Mouse (Mus musculus): Measurements from ENCODE around the gene Slc9a3. TPM values are rescaled to one million over a fixed set of nuclear protein-coding genes. Genes with fewer than 3 reads are reported as not detected.

Gene Slc9a3
- not detected in 3 replicates for total RNA-seq (2017)

DNA sequence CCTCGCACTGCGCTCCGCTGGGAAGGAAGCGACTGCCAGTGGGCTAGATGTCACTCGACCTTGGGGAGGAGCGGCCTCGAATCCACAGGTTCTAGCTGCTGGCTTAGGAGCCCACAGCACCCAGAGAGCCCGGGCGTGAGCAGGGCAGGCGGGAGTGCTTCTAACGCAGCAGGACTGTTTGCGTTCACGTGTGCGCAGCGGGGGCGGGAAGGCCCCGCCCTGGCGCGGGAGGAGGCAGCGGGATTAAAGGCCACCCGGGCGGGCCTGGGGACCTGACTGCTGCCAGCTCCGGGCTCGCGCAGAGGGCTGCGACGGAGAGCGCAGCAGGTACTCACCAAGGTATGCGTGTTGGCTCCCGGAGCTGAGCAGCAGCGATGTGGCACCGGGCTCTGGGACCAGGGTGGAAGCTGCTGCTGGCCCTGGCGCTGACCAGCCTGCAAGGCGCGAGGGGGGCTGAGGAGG, at the start of gene Slc9a3:
TSS of gene Slc9a3 (plus strand) at position 317 of the 462 bp plus-strand sequence.
- no peak for ATAC-seq (replicated peaks; ENCODE audit: insufficient number of reproducible peaks, low FRiP score, low TSS enrichment, poor library complexity, severe bottlenecking)

DNA sequence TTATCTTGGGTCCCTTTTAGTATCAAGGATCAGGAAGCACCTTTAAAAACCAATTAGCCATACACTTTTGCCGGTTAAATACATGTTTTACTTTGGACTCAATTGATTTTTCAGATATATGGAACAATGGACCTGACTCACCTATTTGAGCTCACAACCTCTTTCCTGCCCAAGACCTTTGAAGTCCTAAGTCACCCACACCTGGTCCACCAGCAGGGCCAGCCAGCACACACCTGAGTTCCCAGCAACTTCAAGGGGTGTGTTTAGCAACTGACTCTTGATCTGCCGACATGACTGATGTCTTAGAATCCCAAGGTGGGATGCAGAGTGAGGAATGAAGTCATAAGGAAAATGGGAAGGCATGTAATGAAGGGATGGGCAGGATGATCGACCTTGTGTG, 49.5 kb upstream of the Slc9a3 start:
- no peak for ATAC-seq (replicated peaks; ENCODE audit: insufficient number of reproducible peaks, low FRiP score, low TSS enrichment, poor library complexity, severe bottlenecking)

DNA sequence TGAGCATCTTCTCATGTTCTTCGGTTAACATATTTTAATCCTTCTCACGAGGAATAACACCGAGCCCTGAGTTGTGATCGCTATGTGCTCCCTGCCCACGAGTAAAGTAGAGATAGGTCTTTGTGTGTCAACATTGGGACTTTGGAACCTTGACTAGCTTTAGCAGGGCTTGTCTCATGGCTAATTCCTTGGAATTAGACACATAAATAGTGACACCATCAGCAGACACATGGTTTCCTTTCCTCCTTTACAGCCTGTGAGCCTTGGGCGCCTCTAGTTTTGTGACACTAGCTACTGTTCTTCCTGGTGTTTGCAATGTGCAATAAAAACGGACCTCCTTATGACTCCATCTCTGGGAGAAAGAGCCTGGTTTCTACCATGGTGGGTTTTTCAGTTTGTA, 47.9 kb upstream of the Slc9a3 start:
- ATAC-seq (replicated peaks; ENCODE audit: insufficient number of reproducible peaks, low FRiP score, low TSS enrichment, poor library complexity, severe bottlenecking), result no peak

DNA sequence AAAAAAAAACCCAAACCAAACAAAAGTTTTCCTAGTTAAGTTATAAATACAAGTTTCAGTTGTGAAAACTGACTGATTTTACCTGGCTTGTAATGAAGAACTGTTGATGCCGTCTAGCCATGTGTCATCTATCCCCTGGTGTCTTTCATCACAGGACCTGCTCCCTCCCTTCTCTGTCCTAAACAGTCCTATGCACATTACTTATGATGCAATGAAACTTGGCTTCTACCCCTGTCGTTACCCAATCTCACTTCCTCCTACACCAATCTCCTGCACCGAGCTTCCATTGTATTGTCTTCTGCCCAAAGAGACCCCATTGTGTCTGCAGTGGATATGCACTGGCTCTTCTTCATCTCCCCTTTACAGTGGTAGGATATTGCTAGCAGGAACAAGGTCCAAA, 31.0 kb upstream of the Slc9a3 start:
- no peak; the same call in 1 of the 2 replicates for ATAC-seq (replicated peaks; ENCODE audit: insufficient number of reproducible peaks, low FRiP score, low TSS enrichment, poor library complexity, severe bottlenecking)

DNA sequence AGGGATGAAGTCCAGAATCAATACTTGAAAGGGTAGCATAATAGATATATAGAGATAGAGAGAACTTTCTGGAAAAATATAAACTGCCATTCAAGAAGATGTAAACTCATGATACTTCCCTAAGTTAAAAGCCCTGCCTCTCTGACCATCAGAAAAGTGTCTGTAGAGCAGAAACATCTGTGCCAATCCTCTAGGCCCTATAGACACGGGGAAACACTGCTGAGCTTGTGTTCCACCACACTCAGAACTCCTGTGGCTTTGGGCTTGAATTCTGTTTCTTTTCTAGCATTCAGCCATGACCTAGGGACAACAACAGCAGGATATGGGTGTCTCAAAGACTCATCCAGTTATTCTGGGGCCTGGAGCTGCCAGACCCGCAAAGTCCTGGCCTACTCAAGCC, 25.3 kb upstream of the Slc9a3 start:
- ATAC-seq (replicated peaks; ENCODE audit: insufficient number of reproducible peaks, low FRiP score, low TSS enrichment, poor library complexity, severe bottlenecking), result no peak

DNA sequence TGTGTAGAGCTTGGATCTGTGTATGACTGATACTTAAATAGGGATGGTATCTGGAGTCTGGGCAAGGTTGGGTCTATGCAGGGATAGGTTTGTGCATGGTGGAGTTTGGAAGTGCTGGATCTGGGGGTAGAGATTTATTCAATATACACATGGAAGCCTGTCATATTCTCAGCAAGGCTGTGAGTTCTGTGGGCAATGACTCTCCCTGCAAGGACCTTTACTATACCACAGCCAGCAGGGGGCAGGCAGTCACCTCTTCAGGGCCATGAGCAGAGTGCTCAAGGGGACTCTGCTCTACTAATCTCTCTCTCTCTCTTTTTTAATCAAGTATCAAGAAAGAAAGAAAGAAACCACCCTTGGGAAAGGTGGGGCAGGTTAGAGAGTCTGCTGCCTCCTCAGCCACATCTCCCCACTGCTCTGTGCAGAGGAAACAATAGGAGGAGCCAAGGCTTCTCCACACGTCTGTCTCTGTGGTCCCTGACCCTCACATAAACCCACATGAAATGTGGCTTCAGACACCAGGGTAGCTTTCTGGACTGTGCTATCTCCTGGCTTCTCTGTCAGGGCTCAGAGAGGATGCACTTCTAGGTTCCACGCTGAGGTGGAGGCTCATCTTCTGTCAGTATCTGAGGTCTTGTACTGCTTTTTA, 24.4 kb upstream of the Slc9a3 start:
- ATAC-seq (replicated peaks; ENCODE audit: insufficient number of reproducible peaks, low FRiP score, low TSS enrichment, poor library complexity, severe bottlenecking), result no peak

DNA sequence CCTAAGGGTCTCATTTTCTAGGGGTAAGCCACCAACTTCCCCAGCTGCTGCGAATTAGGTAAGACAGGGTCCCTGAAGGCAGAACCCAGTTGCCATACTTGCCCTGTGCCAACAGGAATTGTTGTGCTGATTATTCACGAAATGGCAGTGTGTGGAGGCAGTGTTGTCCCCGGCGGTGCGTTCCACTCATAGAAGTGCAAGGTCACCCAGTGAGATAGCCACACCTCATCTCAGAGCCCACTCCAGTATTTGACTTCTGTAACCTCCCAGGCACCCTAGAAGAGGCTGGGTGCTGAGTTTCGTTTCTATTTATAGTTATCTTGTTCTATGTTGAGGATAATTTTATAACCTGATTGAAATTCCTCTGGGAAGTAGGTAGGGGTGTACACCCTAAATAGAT, 22.3 kb upstream of the Slc9a3 start:
- ATAC-seq (replicated peaks; ENCODE audit: insufficient number of reproducible peaks, low FRiP score, low TSS enrichment, poor library complexity, severe bottlenecking), result no peak

DNA sequence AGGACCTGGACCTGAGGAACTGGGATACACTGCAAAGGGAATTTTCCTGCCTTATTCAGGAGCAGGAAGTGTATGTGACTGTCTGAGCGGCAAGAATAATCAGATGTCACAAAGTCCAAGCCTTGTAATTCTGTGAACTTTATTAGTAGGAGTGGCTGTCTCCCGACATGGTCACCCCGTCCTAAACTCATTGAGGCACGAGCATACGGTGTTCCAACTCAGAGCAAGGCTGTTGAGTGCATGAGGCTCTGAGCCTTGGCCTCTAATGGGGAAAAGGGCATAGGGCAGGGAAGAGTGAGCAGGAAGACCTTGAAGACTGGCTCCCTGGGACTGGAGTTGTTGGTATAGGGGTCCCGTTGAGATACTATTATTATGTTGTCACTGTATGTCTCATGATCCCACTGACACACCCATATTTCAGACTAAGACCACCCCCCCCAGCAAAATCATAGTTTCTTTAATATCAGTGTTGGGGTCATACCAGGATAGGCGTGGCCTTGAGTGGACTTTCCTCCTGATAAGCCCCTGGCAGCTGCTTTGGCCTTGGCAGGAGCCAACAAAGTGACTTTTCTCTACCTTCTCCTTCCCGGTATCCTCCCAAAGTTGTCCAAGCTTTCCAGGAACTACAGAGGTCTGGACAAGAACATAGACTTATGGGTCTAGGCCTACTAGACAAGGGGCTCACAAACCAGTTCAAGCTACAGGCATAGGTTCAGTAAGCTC, 19.0 kb upstream of the Slc9a3 start:
- no peak for ATAC-seq (replicated peaks; ENCODE audit: insufficient number of reproducible peaks, low FRiP score, low TSS enrichment, poor library complexity, severe bottlenecking)

DNA sequence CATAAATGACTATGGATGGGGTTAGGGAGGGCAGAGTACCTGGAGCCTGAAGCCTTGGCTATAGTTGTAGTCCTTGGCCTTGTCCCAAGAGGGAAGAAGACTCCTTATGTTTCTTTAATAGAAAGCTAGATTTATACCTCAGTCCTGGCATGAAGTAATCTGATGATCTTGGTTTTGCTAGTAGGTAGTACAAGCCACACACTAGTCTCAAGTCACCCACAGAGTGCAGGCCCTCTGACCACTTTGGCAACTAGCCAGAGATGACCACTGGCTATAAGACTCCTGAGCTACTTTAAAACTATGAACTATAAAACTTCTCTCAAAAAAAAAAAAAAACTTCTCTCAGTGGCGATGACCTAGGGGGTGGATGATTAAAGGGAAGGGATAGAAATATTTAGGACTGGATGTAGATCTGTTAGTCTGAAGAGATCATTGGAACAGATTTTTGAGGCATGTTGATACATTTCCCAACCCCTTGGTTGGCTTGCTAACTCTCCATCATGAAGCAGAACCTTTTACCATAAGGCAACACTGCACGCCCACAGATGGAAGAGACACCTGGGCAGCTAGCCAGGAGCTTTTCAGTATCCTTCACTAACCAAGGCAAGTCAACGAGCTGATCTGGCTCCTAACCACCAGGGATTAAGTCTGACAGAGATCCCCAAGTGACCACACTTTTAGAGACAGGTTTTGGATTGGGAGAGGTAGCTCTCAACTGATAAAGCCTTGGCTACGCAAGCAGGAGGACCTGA, 18.2 kb upstream of the Slc9a3 start:
- ATAC-seq (replicated peaks; ENCODE audit: insufficient number of reproducible peaks, low FRiP score, low TSS enrichment, poor library complexity, severe bottlenecking), result no peak

DNA sequence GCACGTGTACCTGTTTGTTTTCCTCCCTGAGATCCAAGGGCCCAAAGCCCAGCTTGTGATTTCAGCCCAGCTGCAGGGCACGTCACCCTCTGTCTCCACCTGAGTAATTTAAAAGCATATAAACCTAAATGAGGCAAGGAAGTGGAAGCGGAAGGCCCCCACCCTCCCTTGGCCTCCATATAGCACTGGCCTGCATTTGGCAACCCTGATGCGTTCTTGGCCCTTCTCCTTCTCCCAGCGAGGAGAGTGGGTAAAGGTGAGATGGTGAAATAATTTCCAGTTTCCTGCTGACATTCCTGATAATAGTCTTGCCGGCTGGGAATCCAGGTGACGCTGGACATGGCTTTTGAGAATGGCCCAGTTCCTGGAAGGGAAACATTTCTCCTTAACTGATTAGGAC, 16.8 kb upstream of the Slc9a3 start:
- ATAC-seq (replicated peaks; ENCODE audit: insufficient number of reproducible peaks, low FRiP score, low TSS enrichment, poor library complexity, severe bottlenecking), result no peak

DNA sequence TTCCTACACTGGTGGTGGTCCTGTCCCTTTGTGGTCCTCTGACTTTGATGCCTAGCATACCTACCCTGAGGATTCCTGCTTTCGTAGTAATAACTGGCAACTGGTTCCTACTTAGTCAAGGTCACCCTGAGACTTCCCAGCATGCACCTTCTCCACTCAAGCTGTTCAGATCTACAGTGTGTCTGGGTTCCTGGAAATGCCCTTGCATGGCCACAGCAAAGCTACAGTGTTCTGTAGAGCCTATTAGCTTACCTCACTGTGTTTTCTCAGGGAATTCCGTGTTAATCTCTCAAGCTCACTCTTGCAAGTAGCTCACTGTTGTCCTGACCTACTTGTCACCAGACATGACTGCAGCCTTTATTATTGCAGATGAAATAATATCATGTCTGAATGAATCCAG, 13.8 kb upstream of the Slc9a3 start:
- no peak for ATAC-seq (replicated peaks; ENCODE audit: insufficient number of reproducible peaks, low FRiP score, low TSS enrichment, poor library complexity, severe bottlenecking)

DNA sequence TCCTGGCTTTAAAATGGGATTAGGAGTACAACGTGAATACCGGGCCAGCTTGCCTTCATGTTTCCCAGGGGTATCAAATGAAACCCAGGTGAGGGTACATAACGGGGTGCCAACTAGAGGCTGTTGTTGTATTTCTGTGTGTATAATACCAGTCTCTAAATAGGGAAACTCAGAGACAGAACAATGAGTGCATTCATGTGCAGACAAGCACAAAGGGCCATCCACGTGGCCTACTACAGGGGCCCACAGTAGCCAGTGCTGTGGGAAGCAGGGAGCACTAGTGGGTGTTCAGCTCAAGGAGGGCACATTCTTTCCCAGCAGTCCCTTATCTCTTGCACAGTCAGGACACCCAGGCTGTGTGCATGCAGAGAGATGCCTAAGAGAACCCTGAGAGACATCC, 8.7 kb upstream of the Slc9a3 start:
- ATAC-seq (replicated peaks; ENCODE audit: insufficient number of reproducible peaks, low FRiP score, low TSS enrichment, poor library complexity, severe bottlenecking), result no peak

DNA sequence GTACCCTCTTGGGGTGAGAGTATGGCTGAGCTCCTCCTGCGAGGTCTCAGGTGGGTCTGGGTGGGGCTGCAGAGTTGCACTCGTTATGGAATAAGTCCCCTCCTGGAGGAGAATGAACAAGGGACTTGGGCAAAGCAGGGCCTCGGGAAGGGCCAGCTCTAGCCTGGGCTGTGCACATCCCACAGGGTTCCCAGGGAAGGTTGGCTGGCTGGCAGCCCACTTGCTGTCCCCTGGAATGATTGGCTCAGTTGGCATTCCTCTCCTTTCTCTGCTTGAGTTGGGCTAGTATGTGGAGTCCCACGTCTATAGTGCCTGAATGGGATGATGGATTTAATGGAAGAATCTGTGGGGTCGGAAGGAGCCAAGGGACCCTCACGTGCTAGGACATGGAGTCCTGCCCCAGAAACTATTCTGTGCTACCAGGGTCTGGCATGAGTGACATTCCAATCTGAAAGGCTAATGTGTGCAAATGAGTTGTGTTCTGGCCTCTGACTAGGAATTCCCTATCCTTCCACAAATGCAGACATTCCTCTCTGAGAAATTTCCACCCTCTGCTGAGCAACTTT, 7.5 kb upstream of the Slc9a3 start:
- no peak for ATAC-seq (replicated peaks; ENCODE audit: insufficient number of reproducible peaks, low FRiP score, low TSS enrichment, poor library complexity, severe bottlenecking)

DNA sequence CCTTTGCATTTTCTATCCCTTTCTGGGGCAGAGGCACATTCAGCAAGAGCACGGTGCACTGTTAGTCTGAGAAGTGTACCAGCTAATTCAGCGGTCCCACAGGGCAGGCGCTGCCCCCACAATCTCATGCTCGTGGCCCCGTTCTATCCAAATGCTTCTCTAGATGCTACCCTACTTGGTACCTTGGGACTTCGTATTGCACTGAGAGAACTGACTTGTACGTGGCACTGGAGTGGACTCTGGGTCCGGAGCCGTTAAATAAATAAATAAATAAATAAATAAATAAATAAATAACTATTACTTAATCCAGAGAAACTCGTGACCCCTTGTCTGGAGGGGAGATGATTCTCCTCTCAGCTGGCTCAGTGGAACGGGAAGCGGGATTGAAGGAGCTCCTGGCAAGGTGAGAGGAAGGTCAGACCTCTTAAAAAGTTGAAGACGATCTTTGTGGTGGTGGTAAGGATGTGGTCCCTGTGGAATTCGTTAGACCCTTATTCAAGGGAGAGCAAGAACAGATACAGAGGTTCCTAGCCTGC, 606 bp downstream of the Slc9a3 start:
- no peak for ATAC-seq (replicated peaks; ENCODE audit: insufficient number of reproducible peaks, low FRiP score, low TSS enrichment, poor library complexity, severe bottlenecking)

DNA sequence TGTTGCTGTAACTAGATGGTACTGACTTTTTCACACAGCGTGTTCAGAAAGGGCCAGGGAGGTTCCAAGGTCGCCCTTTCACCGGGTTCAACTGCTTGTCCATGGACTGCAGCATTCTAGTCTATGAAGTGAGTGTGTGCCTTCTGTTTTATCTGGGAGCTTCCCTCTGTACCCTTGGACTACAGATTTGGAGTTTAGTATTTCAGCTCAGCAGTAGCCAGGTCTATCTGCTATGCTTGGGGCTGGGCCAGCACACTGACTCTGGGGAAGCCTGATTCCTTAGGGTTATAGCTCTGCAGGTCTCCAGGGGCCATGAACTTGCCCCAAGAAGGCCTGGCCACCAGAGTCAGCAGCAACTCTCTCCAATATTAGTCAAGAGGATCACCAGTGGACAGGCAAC, 1.4 kb downstream of the Slc9a3 start:
- no peak for ATAC-seq (replicated peaks; ENCODE audit: insufficient number of reproducible peaks, low FRiP score, low TSS enrichment, poor library complexity, severe bottlenecking)

DNA sequence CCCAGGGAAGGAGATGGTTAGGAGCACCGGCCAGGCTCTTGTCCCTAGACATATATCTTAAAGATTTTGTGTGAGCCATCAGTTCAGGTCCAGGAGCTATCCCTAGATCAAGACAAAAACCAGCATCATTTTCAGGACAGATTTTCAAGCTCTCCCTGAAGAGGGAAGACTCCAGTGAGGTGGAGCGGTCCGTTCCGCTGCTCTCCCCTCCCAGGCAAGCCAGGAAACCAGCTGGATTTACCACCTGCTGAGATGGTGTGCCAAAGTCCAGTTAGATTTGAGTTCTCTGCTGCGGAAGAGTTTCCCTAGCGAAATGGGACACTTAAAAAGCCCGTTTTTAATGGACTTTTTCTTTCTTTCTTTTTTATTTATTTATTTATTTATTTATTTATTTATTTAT, 6.3 kb downstream of the Slc9a3 start:
- ATAC-seq (replicated peaks; ENCODE audit: insufficient number of reproducible peaks, low FRiP score, low TSS enrichment, poor library complexity, severe bottlenecking), result no peak

DNA sequence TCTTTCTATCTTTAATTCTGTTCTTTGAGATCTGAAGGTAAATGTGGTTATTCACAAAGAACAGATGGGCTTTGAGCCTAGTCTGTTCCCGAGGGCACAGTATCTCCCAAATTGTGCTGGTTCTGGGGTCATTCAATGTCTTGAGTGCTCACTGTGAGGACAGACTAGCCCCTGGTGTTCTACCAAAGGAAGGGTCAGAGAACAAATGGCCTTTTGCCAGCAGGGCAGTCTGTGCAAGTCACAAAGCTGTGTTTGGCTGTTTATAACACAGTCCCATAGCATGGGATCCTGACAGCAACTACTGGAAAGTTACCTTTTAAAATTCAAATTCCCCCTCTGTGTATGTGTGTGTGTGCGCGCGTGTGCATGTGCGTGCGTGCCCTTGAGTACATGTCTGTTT, 8.7 kb downstream of the Slc9a3 start:
- ATAC-seq (replicated peaks; ENCODE audit: insufficient number of reproducible peaks, low FRiP score, low TSS enrichment, poor library complexity, severe bottlenecking), result no peak

DNA sequence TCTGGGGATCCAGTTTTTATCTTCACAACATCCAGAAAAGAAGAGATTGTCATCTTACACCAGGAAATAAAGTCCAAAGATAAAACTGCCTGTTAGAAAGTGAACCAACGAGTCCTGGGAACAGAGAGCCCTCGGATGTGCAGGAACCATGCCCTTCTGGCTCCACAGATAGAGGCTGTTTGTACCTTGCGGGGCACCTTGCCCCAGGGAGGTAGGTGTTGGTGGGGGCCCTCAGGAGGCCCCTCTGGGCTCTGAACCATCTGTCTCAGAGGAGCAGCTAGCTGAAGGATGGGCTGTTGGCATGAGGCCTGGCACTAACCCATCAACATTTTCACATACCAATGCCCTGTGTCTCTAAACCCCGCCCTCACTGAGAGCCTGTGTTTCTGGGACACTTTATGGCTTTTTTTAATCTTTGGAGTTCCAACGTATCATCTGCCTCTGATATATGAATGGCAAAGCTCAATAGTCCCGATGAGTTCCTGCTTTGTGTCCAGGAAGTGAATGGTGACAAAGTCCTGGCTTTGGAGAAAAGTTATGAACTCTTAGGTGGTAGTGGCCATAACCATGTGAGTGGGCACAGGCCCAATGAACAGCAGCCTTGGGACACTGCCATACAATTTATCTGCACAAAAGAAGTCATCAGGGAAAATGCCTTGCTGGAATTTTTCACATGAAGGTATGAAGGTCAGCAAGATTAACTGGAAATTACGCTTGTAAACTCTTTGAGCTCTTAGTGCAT, 17.8 kb downstream of the Slc9a3 start:
- no peak for ATAC-seq (replicated peaks; ENCODE audit: insufficient number of reproducible peaks, low FRiP score, low TSS enrichment, poor library complexity, severe bottlenecking)

DNA sequence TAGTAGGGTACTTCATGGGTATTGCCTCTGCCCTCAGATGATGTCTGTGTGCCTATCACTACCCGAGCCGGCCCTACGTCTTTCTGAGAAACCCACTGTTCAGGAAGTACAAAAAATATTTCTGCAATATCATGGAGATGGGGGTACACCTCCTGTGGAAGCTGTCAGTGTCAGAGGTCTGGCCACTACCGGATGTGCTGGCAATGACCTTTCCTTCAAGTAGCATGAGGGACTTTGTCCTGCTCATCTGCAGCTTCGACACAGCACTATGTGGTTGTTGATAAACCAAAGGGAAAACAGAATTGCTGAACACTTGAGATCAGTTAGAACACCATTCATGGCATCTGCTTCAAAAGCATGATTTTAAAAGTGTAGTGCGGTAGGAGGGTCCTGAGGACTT, 19.5 kb downstream of the Slc9a3 start:
- no peak for ATAC-seq (replicated peaks; ENCODE audit: insufficient number of reproducible peaks, low FRiP score, low TSS enrichment, poor library complexity, severe bottlenecking)

Data from monocyte, adult 5-6 weeks (primary cell).